Mouse (Mus musculus) midbrain, embryonic 16.5 days (tissue): ENCODE results near the gene Tmem131. TPM values are rescaled to one million over a fixed set of nuclear protein-coding genes. Genes with fewer than 3 reads are reported as not detected.

ENCODE experiments used
- ATAC-seq: fragments of 200-750 bp; cut with Nextera tagmentation; 2 replicates; pipeline ENCODE4 v1.8.0; 2017; ENCODE audit warnings: moderate TSS enrichment
- H3K27ac ChIP-seq: fragments of 300-500 bp; sonication (generic); 2 replicates; pipeline ENCODE4 v1.5.1; 2014; ENCODE audit warnings: mild to moderate bottlenecking, low read length, mixed read lengths
- H3K27me3 ChIP-seq: fragments of 300-500 bp; sonication (generic); 2 replicates; pipeline ENCODE4 v1.6.1; 2014; ENCODE audit warnings: low read depth, low read length, mixed read lengths; ENCODE audit not compliant: control insufficient read depth, insufficient read depth
- H3K36me3 ChIP-seq: fragments of 300-500 bp; sonication (generic); 2 replicates; pipeline ENCODE4 v1.6.1; 2014; ENCODE audit warnings: mild to moderate bottlenecking, low read length, moderate library complexity, mixed read lengths; ENCODE audit not compliant: control insufficient read depth, insufficient read depth
- H3K4me1 ChIP-seq: fragments of 300-500 bp; sonication (generic); 2 replicates; pipeline ENCODE4 v1.6.1; 2014; ENCODE audit warnings: mild to moderate bottlenecking, low read length, mixed read lengths; ENCODE audit not compliant: control insufficient read depth, insufficient read depth
- H3K4me2 ChIP-seq: fragments of 300-500 bp; sonication (generic); 2 replicates; pipeline ENCODE4 v1.6.1; 2014; ENCODE audit warnings: mild to moderate bottlenecking, low read length, mixed read lengths
- H3K4me3 ChIP-seq: fragments of 300-500 bp; sonication (generic); 2 replicates; pipeline ENCODE4 v1.5.1; 2014; ENCODE audit warnings: low read depth, mild to moderate bottlenecking, low read length, moderate library complexity, mixed read lengths
- H3K9ac ChIP-seq: fragments of 300-500 bp; sonication (generic); 2 replicates; pipeline ENCODE4 v1.6.1; 2014; ENCODE audit warnings: low read depth, low read length, mixed read lengths
- H3K9me3 ChIP-seq: fragments of 300-500 bp; sonication (generic); replicated peaks from 2 replicates; pipeline ENCODE4 v1.6.1; 2014; ENCODE audit warnings: mild to moderate bottlenecking, low read length, mixed read lengths; ENCODE audit not compliant: control insufficient read depth, poor library complexity, severe bottlenecking
- WGBS: fragments of 180-500 bp; shearing (Covaris S2); extraction: QIAGEN DNeasy Blood & Tissue Kit; methylation state at CpG from one replicate; pipeline ENCODE4 v1.1.7; 2014; 5-methylcytosine and 5-hydroxymethylcytosine counted together
- polyA plus RNA-seq: library from polyadenylated mRNA; unstranded; fragments of >200 nt; fragmentation: Nextera tagmentation; extraction: Ambion mirVana; gene quantifications from 2 replicates; pipeline ENCODE4 v1.2.1, GENCODE M21; 2015

Gene Tmem131
- polyA plus RNA-seq, 1 experiment from 2014 or later = 14.0 TPM

GRCm38 (mm10) chr1:36848036-36848435, 95.4 kb downstream of the Tmem131 start:
- WGBS = 82% methylated on average over 1 of the region's 1 CpGs
- H3K4me2 ChIP-seq = no peak overlapping the region
- H3K36me3 ChIP-seq = no peaks in the 10 kb centered on the region
- no peak overlapping the region for H3K27ac ChIP-seq
- H3K4me1 ChIP-seq = no peaks in the 10 kb centered on the region
- ATAC-seq = no peak
- no peak overlapping the region for H3K4me3 ChIP-seq
- H3K9ac ChIP-seq = no peak overlapping the region
- no peaks in the 10 kb centered on the region for H3K27me3 ChIP-seq
- H3K9me3 ChIP-seq = 0 out of 2 replicates have a peak, but pooled peaks cover 2% of the 10 kb centered on the region

- Histone ChIP-seq H3K9me3 (0 out of 2 replicates have a peak, but pooled peaks cover 2% of the 10 kb centered on the region), H3K4me3 (no peak overlapping the region), H3K27ac (no peak overlapping the region), H3K4me2 (no peak overlapping the region), H3K4me1 (no peaks in the 10 kb centered on the region), H3K36me3 (no peaks in the 10 kb centered on the region), H3K27me3 (no peaks in the 10 kb centered on the region), H3K9ac (no peak overlapping the region)
- no peak for ATAC-seq
- WGBS = 88% methylated on average over 8 of the region's 8 CpGs
Measured at GRCm38 (mm10) chr1:36847276-36847675, 96.2 kb downstream of the Tmem131 start.

- 0 out of 2 replicates have a peak, but pooled peaks cover 2% of the 10 kb centered on the region for H3K36me3 ChIP-seq
- H3K27me3 ChIP-seq = no peaks in the 10 kb centered on the region
- H3K4me2 ChIP-seq = no peak overlapping the region
- H3K4me3 ChIP-seq = no peak overlapping the region
- no peak for ATAC-seq
- no peaks in the 10 kb centered on the region for H3K4me1 ChIP-seq
- no peak overlapping the region for H3K9ac ChIP-seq
- H3K9me3 ChIP-seq = 0 out of 2 replicates have a peak, but pooled peaks cover 2% of the 10 kb centered on the region
- 26% methylated on average over 5 of the region's 5 CpGs for WGBS
- H3K27ac ChIP-seq = no peak overlapping the region
Measured at GRCm38 (mm10) chr1:36845031-36845430, 98.4 kb downstream of the Tmem131 start.

- H3K4me2 ChIP-seq = no peak overlapping the region
- no peaks in the 10 kb centered on the region for H3K27me3 ChIP-seq
- 0 out of 2 replicates have a peak, but pooled peaks cover 2% of the 10 kb centered on the region for H3K9me3 ChIP-seq
- no peak overlapping the region for H3K4me3 ChIP-seq
- ATAC-seq = no peak
- H3K27ac ChIP-seq = no peak overlapping the region
- no peak overlapping the region for H3K9ac ChIP-seq
- 46% methylated on average over 1 of the region's 1 CpGs for WGBS
- no peaks in the 10 kb centered on the region for H3K4me1 ChIP-seq
- peaks cover 4% of the 10 kb centered on the region; the same call in 1 of the 2 replicates for H3K36me3 ChIP-seq
Measured at GRCm38 (mm10) chr1:36841806-36842205, 101.7 kb downstream of the Tmem131 start.

GRCm38 (mm10) chr1:36840959-36841358, 102.5 kb downstream of the Tmem131 start:
- Histone ChIP-seq H3K9me3 (no peaks in the 10 kb centered on the region), H3K9ac (no peak overlapping the region), H3K4me3 (no peak overlapping the region), H3K36me3 (peaks cover 4% of the 10 kb centered on the region), H3K4me1 (no peaks in the 10 kb centered on the region), H3K27me3 (no peaks in the 10 kb centered on the region), H3K27ac (no peak overlapping the region), H3K4me2 (no peak overlapping the region)
- no peak for ATAC-seq
- WGBS = 94% methylated on average over 2 of the region's 2 CpGs

- Histone ChIP-seq H3K9ac (no peak overlapping the region), H3K27ac (no peak overlapping the region), H3K4me1 (no peaks in the 10 kb centered on the region), H3K4me2 (no peak overlapping the region), H3K9me3 (no peaks in the 10 kb centered on the region), H3K27me3 (no peaks in the 10 kb centered on the region), H3K4me3 (no peak overlapping the region), H3K36me3 (peaks cover 4% of the 10 kb centered on the region)
- ATAC-seq = no peak
- WGBS = 86% methylated on average over 3 of the region's 3 CpGs
Measured at GRCm38 (mm10) chr1:36839858-36840257, 103.6 kb downstream of the Tmem131 start.

- Histone ChIP-seq H3K4me2 (no peak overlapping the region), H3K27me3 (no peaks in the 10 kb centered on the region), H3K4me1 (no peaks in the 10 kb centered on the region; the same call in 1 of the 2 replicates), H3K36me3 (peaks cover 22% of the 10 kb centered on the region), H3K27ac (no peak overlapping the region), H3K9me3 (no peaks in the 10 kb centered on the region), H3K9ac (no peak overlapping the region), H3K4me3 (no peak overlapping the region)
- ATAC-seq = no peak
- 69% methylated on average over 12 of the region's 12 CpGs for WGBS
Measured at GRCm38 (mm10) chr1:36836274-36836954, 107.1 kb downstream of the Tmem131 start.

GRCm38 (mm10) chr1:36835593-36835992, 107.9 kb downstream of the Tmem131 start:
- Histone ChIP-seq H3K36me3 (peaks cover 22% of the 10 kb centered on the region), H3K4me3 (no peak overlapping the region), H3K9me3 (no peaks in the 10 kb centered on the region), H3K4me1 (no peaks in the 10 kb centered on the region; the same call in 1 of the 2 replicates), H3K9ac (no peak overlapping the region), H3K27ac (no peak overlapping the region), H3K27me3 (no peaks in the 10 kb centered on the region), H3K4me2 (no peak overlapping the region)
- no peak for ATAC-seq
- 93% methylated on average over 3 of the region's 3 CpGs for WGBS

GRCm38 (mm10) chr1:36834090-36834489, 109.4 kb downstream of the Tmem131 start:
- H3K27me3 ChIP-seq = no peaks in the 10 kb centered on the region
- no peak for ATAC-seq
- H3K27ac ChIP-seq = no peak overlapping the region
- H3K36me3 ChIP-seq = peaks cover 20% of the 10 kb centered on the region
- H3K9ac ChIP-seq = no peak overlapping the region
- no peak overlapping the region for H3K4me3 ChIP-seq
- H3K4me1 ChIP-seq = no peaks in the 10 kb centered on the region; the same call in 1 of the 2 replicates
- no peak overlapping the region for H3K4me2 ChIP-seq
- no peaks in the 10 kb centered on the region for H3K9me3 ChIP-seq
- 85% methylated on average over 7 of the region's 7 CpGs for WGBS
